Mouse (Mus musculus): ENCODE measurements around the gene Smarcal1.

DNA sequence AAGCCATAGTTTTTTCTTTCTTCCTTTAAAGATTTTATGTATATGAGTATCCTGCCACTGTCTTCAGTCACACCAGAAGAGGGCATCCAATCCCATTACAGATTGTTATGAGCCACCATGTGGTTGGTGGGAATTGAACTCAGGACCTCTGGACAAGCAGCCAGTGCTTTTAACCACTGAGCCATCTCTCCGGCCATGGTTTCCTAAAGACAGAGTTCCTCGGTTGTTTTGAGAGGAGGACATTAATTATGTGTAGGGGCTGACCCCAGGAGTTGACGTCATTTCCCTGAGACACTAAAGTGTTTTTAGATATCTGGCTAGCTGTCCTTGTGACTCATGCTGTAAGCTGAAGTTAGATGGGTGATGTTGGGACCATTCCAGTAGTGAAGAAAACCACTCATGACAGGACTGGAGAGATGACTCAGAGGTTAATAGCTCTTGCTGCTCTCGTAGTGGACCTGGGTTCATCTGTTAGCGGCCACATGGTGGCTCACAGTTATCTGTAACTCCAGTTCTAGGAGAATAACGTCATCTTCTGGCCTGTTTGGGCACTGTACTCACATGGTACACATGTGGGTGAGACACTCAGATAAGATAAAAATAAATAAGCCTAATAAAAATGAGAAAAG lies 18.6 kb upstream of the Smarcal1 start:
- TF ChIP-seq POLR2A (IDR thresholded peaks at IDR 0.05; ENCODE audit: borderline replicate concordance, control insufficient read depth, low read depth, low read length), result no peak
- TF ChIP-seq CTCF (IDR thresholded peaks at IDR 0.05; ENCODE audit: control insufficient read depth, insufficient read depth, low read length), result no peak
